Comparison of ENCODE assay signal across 25 mouse cellular contexts in the genomic region with DNA sequence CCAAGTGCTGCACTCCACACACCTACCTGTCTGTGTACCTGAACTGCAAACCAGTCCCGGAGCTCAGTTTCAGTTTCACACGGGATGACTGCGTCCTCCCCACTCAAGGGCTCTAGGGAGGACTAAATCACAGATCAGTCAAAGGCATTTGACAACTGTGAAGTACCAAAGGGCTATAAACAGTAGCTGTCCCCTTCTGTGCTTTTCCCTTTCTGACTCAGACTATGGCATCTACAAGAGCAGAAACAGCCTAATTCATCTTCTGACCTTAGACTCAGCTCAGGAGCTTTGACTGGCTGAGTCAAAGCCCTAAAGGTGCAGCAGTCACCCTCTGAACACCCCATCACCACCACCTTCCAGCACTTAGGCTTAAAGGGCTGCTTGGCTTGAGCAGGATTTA. TPM values are rescaled to one million over a fixed set of nuclear protein-coding genes. Genes with fewer than 3 reads are reported as not detected.
"Had no signal": no experiment of that assay in that cellular context is flagged by ENCODE, and none has a peak within 500 bp of the region (broad histone marks: within the 10 kb centered on the region; RNA-seq: fewer than 3 reads in every experiment).

No protein-coding gene starts in this region.

- H3K36me3 ChIP-seq: embryonic facial prominence, embryonic 10.5 days; embryonic facial prominence, embryonic 12.5 days; embryonic facial prominence, embryonic 13.5 days; embryonic facial prominence, embryonic 15.5 days; forebrain, embryonic 10.5 days; forebrain, embryonic 12.5 days; forebrain, embryonic 15.5 days had no signal

- DNase-seq: cerebellum, adult 9-10 months; cerebellum, adult 9-11 months; cerebellum, postnatal 10 days; cerebellum, postnatal 14 days; cerebellum, postnatal 25 days; cerebellum, postnatal 36 days; embryo, embryonic 11 days; forebrain, postnatal 0 days; gastrocnemius, adult 2 months; gastrocnemius, postnatal 10 days; gastrocnemius, postnatal 14 days; gastrocnemius, postnatal 25 days; gastrocnemius, postnatal 36 days; heart, adult 11 months; heart, adult 18-20 months; heart, adult 2 months had no signal

- H3K4me1 ChIP-seq: embryonic facial prominence, embryonic 12.5 days had no signal

- H3K4me2 ChIP-seq: embryonic facial prominence, embryonic 12.5 days; embryonic facial prominence, embryonic 13.5 days; embryonic facial prominence, embryonic 15.5 days; forebrain, embryonic 12.5 days; forebrain, embryonic 13.5 days; forebrain, embryonic 15.5 days had no signal

- H3K9me3 ChIP-seq: embryonic facial prominence, embryonic 10.5 days; embryonic facial prominence, embryonic 12.5 days; embryonic facial prominence, embryonic 13.5 days; embryonic facial prominence, embryonic 15.5 days; forebrain, embryonic 10.5 days; forebrain, embryonic 12.5 days; forebrain, embryonic 13.5 days; forebrain, embryonic 15.5 days had no signal

- H3K4me3 ChIP-seq: embryonic facial prominence, embryonic 10.5 days; embryonic facial prominence, embryonic 12.5 days; embryonic facial prominence, embryonic 13.5 days; embryonic facial prominence, embryonic 15.5 days; erythroblast, embryonic 14.5 days; forebrain, embryonic 10.5 days; forebrain, embryonic 12.5 days; forebrain, embryonic 13.5 days; forebrain, embryonic 15.5 days; gastrocnemius, adult 2 months; heart, adult 2 months had no signal

- H3K27me3 ChIP-seq: embryonic facial prominence, embryonic 12.5 days; embryonic facial prominence, embryonic 13.5 days; embryonic facial prominence, embryonic 15.5 days had no signal

- H3K9ac ChIP-seq: embryonic facial prominence, embryonic 12.5 days; embryonic facial prominence, embryonic 13.5 days; embryonic facial prominence, embryonic 15.5 days; forebrain, embryonic 12.5 days; forebrain, embryonic 13.5 days; forebrain, embryonic 15.5 days; forebrain, postnatal 0 days had no signal

- H3K27ac ChIP-seq: embryonic facial prominence, embryonic 10.5 days; embryonic facial prominence, embryonic 12.5 days; embryonic facial prominence, embryonic 13.5 days; embryonic facial prominence, embryonic 15.5 days; forebrain, embryonic 10.5 days; forebrain, embryonic 12.5 days; forebrain, embryonic 13.5 days; forebrain, embryonic 15.5 days; gastrocnemius, adult 2 months; heart, adult 2 months had no signal

- ATAC-seq: forebrain, embryonic 13.5 days; forebrain, embryonic 15.5 days; forebrain, postnatal 0 days had no signal

RNA-seq across cellular contexts. Expression of gene Bend5, which starts 56.9 kb away (rescaled TPM):
- polyA plus RNA-seq: erythroblast, embryonic 14.5 days had no signal
